Mouse (Mus musculus): ENCODE results near the gene Cacnb1. TPM values are rescaled to one million over a fixed set of nuclear protein-coding genes. Genes with fewer than 3 reads are reported as not detected.

Cacnb1 gene
- polyA plus RNA-seq, 1 experiment from 2014 or later: 51.8 TPM

DNA sequence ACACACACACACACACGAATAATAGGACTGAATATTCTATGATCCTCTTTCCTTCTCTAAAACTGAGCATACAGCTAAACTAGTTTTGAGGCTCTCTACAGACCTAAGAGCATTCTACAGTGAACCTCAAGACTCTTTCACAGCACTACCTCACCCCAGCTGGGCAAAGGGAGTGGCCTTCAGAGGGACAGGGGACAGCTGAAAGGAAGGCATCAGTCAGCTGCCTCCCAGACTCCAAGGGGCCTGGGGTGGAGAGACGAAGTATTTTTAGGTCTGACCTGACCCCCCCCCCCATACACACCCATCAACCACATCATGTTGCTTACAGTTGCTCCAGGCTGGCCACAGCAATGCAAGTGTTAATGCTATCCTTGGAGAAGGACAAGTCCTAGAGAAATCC lies 1.7 kb downstream of the Cacnb1 start:
- Histone ChIP-seq H3K9ac (replicated peaks) (peak overlapping the region; percentile 94), H3K27me3 (no peaks in the 10 kb centered on the region), H3K9me3 (no peaks in the 10 kb centered on the region), H3K4me2 (replicated peaks) (peak overlapping the region; percentile 86), H3K4me3 (replicated peaks) (peak overlapping the region; percentile 83), H3K27ac (peak overlapping the region; percentile 97; the same call in 1 of the 2 replicates), H3K36me3 (peaks cover 23% of the 10 kb centered on the region), H3K4me1 (replicated peaks) (peaks cover 56% of the 10 kb centered on the region)
- ATAC-seq: no peak
- WGBS: 52% methylated on average over 2 of the region's 2 CpGs

- Histone ChIP-seq H3K9me3 (no peaks in the 10 kb centered on the region), H3K27me3 (no peaks in the 10 kb centered on the region), H3K4me1 (replicated peaks) (peaks cover 52% of the 10 kb centered on the region), H3K9ac (replicated peaks) (peak overlapping the region; percentile 94), H3K4me3 (replicated peaks) (peak overlapping the region; percentile 83), H3K27ac (peak overlapping the region; percentile 87), H3K4me2 (replicated peaks) (peak overlapping the region; percentile 86), H3K36me3 (peaks cover 27% of the 10 kb centered on the region)
- no peak for ATAC-seq
- WGBS: 56% methylated on average over 1 of the region's 1 CpGs
Measured at GRCm38 (mm10) chr11:98020710-98021109, 2.1 kb downstream of the Cacnb1 start.

GRCm38 (mm10) chr11:98019883-98020610 lies 2.8 kb downstream of the Cacnb1 start:
- 0 out of 2 replicates have a peak, but pooled peaks have one; percentile 5 for ATAC-seq

DNA sequence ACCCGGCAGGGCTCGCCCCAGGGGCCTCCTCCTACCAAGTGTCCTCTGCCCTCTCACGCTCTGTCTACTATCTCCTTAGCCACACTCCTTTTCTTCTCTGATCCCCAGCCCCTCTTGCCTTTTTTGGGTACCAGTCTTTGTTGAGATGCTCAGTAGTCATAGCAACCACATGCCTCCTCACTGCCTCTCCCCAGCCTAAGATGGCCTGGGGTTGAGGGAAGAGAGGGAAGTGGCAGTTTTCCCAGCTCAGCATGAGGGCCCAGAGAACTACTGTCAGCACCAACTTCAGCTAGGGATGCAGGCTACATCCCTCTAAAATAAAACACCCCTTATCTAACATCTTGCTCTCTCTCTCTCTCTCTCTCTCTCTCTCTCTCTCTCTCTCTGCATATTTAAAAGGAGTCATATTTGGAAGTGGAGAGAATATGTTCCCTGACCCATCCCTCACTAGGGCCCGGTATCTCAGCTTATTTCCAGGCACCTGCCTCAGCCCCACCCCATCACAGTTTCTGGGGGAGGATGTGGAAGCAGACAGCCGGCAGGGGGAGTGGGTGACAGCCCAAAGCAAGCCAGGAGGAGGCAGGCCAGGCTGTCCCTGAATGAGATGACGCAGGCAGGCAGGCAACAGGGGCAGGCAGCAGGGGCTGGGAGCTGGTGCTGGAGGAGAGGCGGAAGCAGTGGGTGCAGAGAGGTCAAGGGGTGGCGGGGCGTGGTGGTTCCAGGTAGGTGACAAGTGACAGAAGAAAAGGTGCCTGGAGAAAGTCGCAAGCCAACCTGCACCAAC lies 3.8 kb downstream of the Cacnb1 start:
- 21% methylated on average over 10 of the region's 10 CpGs for WGBS
- Histone ChIP-seq H3K36me3 (peaks cover 43% of the 10 kb centered on the region), H3K9me3 (no peaks in the 10 kb centered on the region), H3K4me3 (replicated peaks) (peak overlapping the region; percentile 83), H3K9ac (replicated peaks) (peak overlapping the region; percentile 94), H3K4me1 (replicated peaks) (peaks cover 50% of the 10 kb centered on the region), H3K27ac (peak overlapping the region; percentile 87), H3K27me3 (no peaks in the 10 kb centered on the region), H3K4me2 (replicated peaks) (peak overlapping the region; percentile 86)
- no peak for ATAC-seq

More at GRCm38 (mm10) chr11:98019883-98020610, 2.8 kb downstream of the Cacnb1 start:
- Histone ChIP-seq H3K4me2 (replicated peaks) (peak overlapping the region; percentile 86), H3K36me3 (peaks cover 33% of the 10 kb centered on the region), H3K9me3 (no peaks in the 10 kb centered on the region), H3K27ac (peak overlapping the region; percentile 87), H3K9ac (replicated peaks) (peak overlapping the region; percentile 94), H3K27me3 (no peaks in the 10 kb centered on the region), H3K4me1 (replicated peaks) (peaks cover 50% of the 10 kb centered on the region), H3K4me3 (replicated peaks) (peak overlapping the region; percentile 83)
- WGBS: 27% methylated on average over 8 of the region's 8 CpGs

GRCm38 (mm10) chr11:98018222-98018621 lies 4.6 kb downstream of the Cacnb1 start:
- 66% methylated on average over 6 of the region's 6 CpGs for WGBS
- no peak for ATAC-seq
- peak overlapping the region; percentile 87; the same call in 1 of the 2 replicates for H3K27ac ChIP-seq
- no peak overlapping the region for H3K4me2 ChIP-seq (replicated peaks)
- H3K9ac ChIP-seq (replicated peaks): peak overlapping the region; percentile 17; the same call in 1 of the 2 replicates
- no peaks in the 10 kb centered on the region for H3K27me3 ChIP-seq
- peaks cover 45% of the 10 kb centered on the region for H3K4me1 ChIP-seq (replicated peaks)
- peaks cover 50% of the 10 kb centered on the region for H3K36me3 ChIP-seq
- no peaks in the 10 kb centered on the region for H3K9me3 ChIP-seq
- H3K4me3 ChIP-seq (replicated peaks): no peak overlapping the region

- no peak for ATAC-seq
- H3K27me3 ChIP-seq: no peaks in the 10 kb centered on the region
- H3K36me3 ChIP-seq: peaks cover 63% of the 10 kb centered on the region
Measured at GRCm38 (mm10) chr11:98016824-98017223, 6.0 kb downstream of the Cacnb1 start.

DNA sequence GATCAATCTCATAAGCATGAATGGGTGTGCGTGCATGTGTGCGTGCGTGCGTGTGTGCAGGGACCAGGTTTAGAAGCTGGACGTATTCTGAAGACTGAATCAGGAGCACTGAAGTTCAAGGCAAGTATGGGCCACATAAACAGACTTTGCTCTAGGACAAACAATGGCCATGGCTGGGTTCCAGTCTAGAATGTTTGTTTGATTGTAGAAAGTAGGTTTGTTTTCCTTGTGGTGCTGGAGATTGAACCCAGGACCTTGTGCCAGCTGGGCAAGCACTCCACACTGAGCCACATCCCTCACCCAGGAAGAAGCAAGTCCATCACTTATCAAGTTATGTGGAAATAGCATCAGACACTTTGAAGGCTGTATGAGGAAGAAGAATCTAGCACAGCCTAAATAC lies 6.7 kb downstream of the Cacnb1 start:
- Histone ChIP-seq H3K4me1 (replicated peaks) (peaks cover 37% of the 10 kb centered on the region), H3K4me2 (replicated peaks) (no peak overlapping the region), H3K4me3 (replicated peaks) (no peak overlapping the region), H3K9ac (replicated peaks) (no peak overlapping the region), H3K36me3 (peaks cover 69% of the 10 kb centered on the region), H3K27ac (no peak overlapping the region), H3K9me3 (no peaks in the 10 kb centered on the region), H3K27me3 (no peaks in the 10 kb centered on the region)
- no peak for ATAC-seq
- 94% methylated on average over 5 of the region's 5 CpGs for WGBS

More at GRCm38 (mm10) chr11:98016824-98017223, 6.0 kb downstream of the Cacnb1 start:
- 79% methylated on average over 4 of the region's 4 CpGs for WGBS
- H3K4me3 ChIP-seq (replicated peaks): no peak overlapping the region
- H3K27ac ChIP-seq: no peak overlapping the region
- peaks cover 43% of the 10 kb centered on the region for H3K4me1 ChIP-seq (replicated peaks)
- no peaks in the 10 kb centered on the region for H3K9me3 ChIP-seq
- no peak overlapping the region for H3K4me2 ChIP-seq (replicated peaks)
- no peak overlapping the region for H3K9ac ChIP-seq (replicated peaks)

DNA sequence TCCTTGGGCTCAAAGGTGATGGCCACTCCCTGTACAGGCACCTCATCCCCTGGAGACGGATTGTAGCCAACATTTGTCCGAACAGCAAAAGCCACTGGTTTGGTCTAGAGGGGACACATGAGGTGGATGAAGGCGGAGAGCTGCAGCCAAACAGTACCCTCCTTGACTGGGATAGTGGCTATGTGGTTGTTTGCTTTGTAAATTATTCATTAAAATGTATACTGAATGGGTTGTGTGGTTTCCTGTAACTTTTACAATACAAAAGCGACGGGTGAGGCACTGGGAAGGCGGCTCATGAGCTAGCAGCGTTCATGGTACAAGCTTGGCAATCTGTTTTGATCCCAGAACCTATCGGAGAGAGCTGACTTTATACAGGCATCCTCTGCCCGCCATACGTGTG lies 10.0 kb downstream of the Cacnb1 start:
- 85% methylated on average over 10 of the region's 10 CpGs for WGBS
- Histone ChIP-seq H3K4me3 (replicated peaks) (no peak overlapping the region), H3K4me2 (replicated peaks) (no peak overlapping the region), H3K9ac (replicated peaks) (no peak overlapping the region), H3K4me1 (replicated peaks) (peaks cover 4% of the 10 kb centered on the region; the same call in 1 of the 2 replicates), H3K27ac (no peak overlapping the region), H3K36me3 (peaks cover 97% of the 10 kb centered on the region), H3K27me3 (no peaks in the 10 kb centered on the region), H3K9me3 (no peaks in the 10 kb centered on the region)
- no peak for ATAC-seq

- Histone ChIP-seq H3K36me3 (peaks cover 97% of the 10 kb centered on the region), H3K27me3 (no peaks in the 10 kb centered on the region), H3K4me3 (replicated peaks) (no peak overlapping the region), H3K4me2 (replicated peaks) (no peak overlapping the region), H3K9me3 (no peaks in the 10 kb centered on the region), H3K4me1 (replicated peaks) (0 out of 2 replicates have a peak, but pooled peaks cover 3% of the 10 kb centered on the region), H3K9ac (replicated peaks) (no peak overlapping the region), H3K27ac (no peak overlapping the region)
- ATAC-seq: no peak
- WGBS: 70% methylated on average over 9 of the region's 9 CpGs
Measured at GRCm38 (mm10) chr11:98011716-98012115, 11.1 kb downstream of the Cacnb1 start.

- no peak overlapping the region for H3K9ac ChIP-seq (replicated peaks)
- 0 out of 2 replicates have a peak, but pooled peaks cover 4% of the 10 kb centered on the region for H3K27me3 ChIP-seq
- WGBS: 87% methylated on average over 11 of the region's 11 CpGs
- H3K36me3 ChIP-seq: peaks cover 96% of the 10 kb centered on the region
- peaks cover 12% of the 10 kb centered on the region for H3K4me1 ChIP-seq (replicated peaks)
- H3K9me3 ChIP-seq: no peaks in the 10 kb centered on the region
- no peak for ATAC-seq
- no peak overlapping the region for H3K4me3 ChIP-seq (replicated peaks)
- H3K4me2 ChIP-seq (replicated peaks): no peak overlapping the region
- no peak overlapping the region for H3K27ac ChIP-seq
Measured at GRCm38 (mm10) chr11:98008087-98008486, 14.7 kb downstream of the Cacnb1 start.

DNA sequence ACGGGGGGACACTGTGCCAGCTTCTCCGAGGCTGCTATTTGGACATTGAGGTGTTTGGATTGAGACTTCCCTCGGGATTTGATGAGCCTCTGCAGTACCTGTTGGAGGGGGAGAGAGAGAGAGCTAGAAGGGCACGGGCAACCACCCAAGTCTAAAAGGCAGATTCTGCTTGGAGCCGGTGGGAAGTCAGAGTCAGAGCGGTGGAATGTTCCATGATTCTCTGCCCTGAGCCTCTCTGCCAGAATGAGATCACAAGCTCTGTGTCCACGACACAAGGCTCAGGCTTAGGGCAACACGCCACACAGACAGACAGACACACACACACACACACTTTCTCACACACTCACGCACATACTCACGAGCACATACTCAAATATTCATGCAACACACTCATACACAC lies 17.1 kb downstream of the Cacnb1 start:
- H3K4me1 ChIP-seq (replicated peaks): peaks cover 26% of the 10 kb centered on the region
- H3K9ac ChIP-seq (replicated peaks): no peak overlapping the region
- no peak overlapping the region for H3K4me2 ChIP-seq (replicated peaks)
- no peak overlapping the region for H3K27ac ChIP-seq
- no peak overlapping the region for H3K4me3 ChIP-seq (replicated peaks)
- 88% methylated on average over 10 of the region's 10 CpGs for WGBS
- no peaks in the 10 kb centered on the region for H3K9me3 ChIP-seq
- ATAC-seq: no peak
- peaks cover 79% of the 10 kb centered on the region for H3K36me3 ChIP-seq
- peaks cover 10% of the 10 kb centered on the region; the same call in 1 of the 2 replicates for H3K27me3 ChIP-seq

DNA sequence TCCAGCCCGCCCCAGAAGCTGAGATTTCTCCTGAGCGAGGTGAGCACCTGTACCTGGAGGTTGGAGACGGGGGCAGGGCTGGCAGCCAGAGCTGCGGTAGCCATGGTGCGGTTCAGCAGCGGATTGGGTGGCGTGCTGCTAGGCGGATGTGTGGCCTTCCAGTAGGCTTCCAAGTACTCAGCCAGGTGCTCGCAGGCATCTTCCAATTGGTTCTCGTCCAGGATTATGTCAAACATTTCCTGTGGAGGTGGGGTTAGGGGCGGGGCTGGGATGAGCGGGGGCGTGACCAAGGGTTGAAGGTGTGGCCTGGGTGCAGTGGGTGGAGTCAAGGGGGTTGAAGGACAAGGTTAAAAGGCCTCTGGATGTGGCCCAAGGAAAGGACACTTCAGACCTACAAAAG lies 17.8 kb downstream of the Cacnb1 start:
- Histone ChIP-seq H3K27me3 (peaks cover 10% of the 10 kb centered on the region; the same call in 1 of the 2 replicates), H3K9me3 (no peaks in the 10 kb centered on the region), H3K27ac (no peak overlapping the region), H3K4me3 (replicated peaks) (no peak overlapping the region), H3K4me2 (replicated peaks) (no peak overlapping the region), H3K9ac (replicated peaks) (no peak overlapping the region), H3K36me3 (peaks cover 72% of the 10 kb centered on the region), H3K4me1 (replicated peaks) (peaks cover 28% of the 10 kb centered on the region)
- no peak for ATAC-seq
- 55% methylated on average over 13 of the region's 13 CpGs for WGBS
